Mouse (Mus musculus) adrenal gland, postnatal 36 days (tissue): ENCODE data around the gene Inka2. TPM values are rescaled to one million over a fixed set of nuclear protein-coding genes. Genes with fewer than 3 reads are reported as not detected.

Experiments used
- DNase-seq, 2 experiments: peaks; one replicate each; pipeline ENCODE4 v3.0.0; 2021; ENCODE audit warnings: mixed read lengths in 1 of 2
- total RNA-seq, 2 experiments: library from RNA; stranded (reverse); gene quantifications; 2 replicates each; pipeline ENCODE4 v1.2.3; 2021

The Inka2 gene
- total RNA-seq, 2 experiments from 2014 or later: 1.6 TPM

DNA sequence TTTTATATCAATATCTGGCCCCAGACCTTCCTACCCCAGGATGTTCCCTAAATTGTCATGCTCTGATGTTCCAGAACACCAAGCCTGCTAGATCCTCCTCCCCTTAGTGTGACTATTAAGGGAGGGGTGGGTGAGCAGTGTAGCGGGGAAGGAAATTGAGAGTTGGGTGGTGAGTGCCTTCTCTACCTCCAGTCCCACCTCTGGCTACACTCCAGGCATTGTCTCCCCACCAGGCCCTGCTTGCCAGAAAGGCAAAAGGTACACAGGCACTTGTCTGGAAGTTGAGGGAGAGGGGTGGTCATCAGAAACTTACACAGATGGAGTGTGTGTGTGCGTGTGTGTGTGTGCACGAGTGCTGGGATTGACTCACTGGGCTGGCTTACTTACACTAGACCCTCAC, 18.1 kb downstream of the Inka2 start:
- DNase-seq: no peak

GRCm38 (mm10) chr3:105726037-105726436, 21.6 kb downstream of the Inka2 start:
- peak; percentile 42 to 80 for DNase-seq

- no peak for DNase-seq
These were observed 28.0 kb downstream of the Inka2 start for GRCm38 (mm10) chr3:105732360-105732759.

DNA sequence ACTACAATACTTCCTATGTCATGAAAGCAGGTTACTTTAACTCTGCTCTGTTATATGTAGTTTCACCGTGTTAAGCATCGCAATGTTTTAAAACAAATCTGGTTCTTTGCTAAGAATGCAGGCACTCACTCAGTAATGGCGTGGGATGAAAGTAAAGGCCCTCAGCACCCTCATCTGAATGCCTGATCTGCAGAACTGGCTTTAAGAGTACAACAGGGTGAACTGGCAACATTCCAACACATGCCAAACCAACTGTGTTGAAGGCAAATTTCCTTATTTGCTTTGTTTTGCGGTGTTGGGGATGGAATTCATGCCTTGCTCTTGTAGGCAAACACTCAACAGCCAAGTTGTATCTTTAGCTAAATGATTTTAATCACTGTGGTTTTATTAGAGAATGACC, 29.1 kb downstream of the Inka2 start:
- DNase-seq: no peak

DNA sequence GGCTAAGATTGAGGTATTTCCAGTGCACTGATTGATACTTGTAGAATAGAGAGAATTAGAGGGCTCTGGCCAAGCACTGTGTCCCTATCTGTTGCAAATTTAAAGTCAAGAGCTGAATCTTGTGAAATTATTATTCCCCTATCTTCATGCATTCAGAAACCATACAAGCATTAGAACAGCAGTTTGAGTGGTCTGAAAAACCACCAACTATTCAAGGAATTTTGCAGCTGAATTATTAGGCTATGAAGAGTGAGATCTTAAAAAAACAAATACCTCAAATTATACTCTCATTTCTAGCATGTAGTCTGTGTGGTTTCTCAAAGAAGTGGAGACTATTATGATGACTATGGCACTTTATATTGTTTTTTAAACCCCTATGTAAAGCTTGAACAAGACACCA, 30.9 kb downstream of the Inka2 start:
- no peak for DNase-seq

DNA sequence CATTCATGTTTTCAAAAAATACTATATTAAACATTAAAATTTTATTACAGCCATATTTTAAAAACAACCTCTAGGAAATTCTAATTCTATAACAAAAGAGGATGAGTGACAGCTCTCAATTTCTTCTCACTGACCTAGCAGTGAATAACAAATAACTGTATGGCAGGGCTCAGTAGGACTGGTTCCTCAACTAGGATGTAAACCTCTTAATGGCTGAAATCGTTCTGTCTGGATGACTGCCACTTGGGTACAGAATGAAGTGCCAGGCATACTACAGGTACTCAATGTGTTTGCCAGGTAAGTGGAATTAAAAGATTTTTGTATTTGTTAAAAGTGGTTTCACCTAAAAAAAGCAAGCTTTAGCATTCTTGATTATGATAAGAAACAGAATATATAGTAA, 31.7 kb downstream of the Inka2 start:
- no peak for DNase-seq

- no peak for DNase-seq
These were observed 32.7 kb downstream of the Inka2 start for GRCm38 (mm10) chr3:105737070-105737469.

GRCm38 (mm10) chr3:105737666-105738065, 33.3 kb downstream of the Inka2 start:
- no peak for DNase-seq

DNA sequence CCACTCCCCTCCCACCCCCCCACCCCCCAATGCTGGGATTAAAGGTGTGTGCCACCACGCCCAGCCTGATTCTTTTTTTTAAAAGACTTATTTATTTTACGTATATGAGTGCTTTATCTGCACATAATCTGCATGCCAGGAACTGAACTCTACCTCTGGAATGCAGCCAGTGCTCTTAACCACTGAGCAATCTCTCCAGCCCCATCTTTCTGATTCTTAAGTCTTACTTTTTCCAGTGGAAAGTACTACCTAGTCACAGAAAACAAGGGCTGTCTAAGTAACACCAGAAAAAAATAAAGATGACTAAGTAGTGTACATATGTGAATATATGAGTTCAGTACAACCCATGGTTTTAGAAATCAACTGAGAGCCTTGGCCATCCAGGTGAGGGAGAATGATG, 42.1 kb downstream of the Inka2 start:
- DNase-seq: no peak

DNA sequence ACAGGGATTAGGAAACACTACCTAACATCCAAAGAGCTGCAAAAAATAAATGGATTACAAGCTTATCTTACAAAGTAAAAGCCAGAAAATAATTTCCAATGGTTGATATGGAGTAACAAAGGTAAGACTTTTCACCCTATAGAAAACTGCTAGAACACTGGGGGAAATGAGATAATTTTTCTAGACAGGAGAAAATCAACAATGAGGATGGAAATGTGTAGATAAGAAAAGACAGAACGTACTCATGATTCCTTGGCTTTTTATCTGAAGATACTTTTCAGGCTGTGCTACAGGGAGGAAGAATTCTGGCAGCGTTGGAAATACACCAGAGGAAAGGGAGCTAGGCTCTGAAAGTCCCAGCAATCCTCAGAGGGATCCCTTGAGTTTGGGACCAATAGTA, 46.4 kb downstream of the Inka2 start:
- DNase-seq: no peak

GRCm38 (mm10) chr3:105754184-105754583, 49.8 kb downstream of the Inka2 start:
- DNase-seq: no peak

DNA sequence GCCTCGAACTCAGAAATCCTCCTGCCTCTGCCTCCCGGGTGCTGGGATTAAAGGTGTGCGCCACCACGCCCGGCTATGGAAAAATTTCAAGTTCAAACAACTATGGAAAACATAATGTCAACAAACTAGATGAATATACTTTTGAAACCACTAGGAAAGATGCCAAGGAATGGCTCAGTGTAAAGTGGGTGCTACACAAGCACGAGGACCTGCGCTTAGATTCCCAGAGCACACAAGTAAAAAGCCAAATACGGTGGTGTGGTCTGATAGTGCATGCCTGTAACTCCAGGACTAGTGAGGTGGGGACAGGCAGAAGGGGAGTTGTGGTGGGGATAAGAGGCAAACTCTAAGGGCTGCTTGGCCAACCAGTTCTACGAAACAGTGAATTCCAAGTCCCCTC, 50.7 kb downstream of the Inka2 start:
- no peak for DNase-seq

- DNase-seq: no peak
These were observed 52.1 kb downstream of the Inka2 start for GRCm38 (mm10) chr3:105756505-105756904.

DNA sequence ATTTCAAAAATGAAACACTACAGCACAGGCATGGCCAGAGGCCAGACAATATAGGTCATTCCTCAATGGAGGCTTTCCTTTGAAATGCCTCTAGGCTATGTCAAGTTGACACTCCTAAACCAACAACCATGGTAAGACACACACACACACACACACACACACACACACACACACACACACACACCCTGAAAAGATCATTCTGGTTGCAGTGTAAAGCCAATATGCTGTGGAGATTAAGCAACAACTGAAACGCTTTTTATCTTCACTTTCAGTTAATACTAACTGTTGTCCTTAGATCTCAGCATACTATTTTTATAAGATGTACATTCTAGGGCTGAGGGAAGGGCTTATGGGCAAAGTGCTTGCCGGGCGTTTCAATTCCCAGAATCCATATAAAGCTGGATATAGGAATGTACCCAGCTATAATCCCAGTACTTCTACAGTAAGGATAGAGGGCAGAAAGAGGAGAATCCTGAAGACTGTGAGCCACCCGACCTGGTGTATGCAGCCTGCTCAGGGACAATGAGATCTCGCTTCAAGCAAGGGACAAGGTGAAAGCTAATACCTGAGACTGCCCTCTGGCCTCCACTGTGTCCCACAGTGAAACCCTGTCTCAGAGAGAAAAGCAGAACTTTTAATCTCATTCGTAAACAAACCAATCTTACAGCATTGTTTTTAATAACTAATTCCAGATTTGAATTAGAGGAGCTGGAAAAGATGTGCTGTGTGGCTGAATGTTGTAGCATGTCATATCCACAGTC, 53.1 kb downstream of the Inka2 start:
- no peak for DNase-seq

DNA sequence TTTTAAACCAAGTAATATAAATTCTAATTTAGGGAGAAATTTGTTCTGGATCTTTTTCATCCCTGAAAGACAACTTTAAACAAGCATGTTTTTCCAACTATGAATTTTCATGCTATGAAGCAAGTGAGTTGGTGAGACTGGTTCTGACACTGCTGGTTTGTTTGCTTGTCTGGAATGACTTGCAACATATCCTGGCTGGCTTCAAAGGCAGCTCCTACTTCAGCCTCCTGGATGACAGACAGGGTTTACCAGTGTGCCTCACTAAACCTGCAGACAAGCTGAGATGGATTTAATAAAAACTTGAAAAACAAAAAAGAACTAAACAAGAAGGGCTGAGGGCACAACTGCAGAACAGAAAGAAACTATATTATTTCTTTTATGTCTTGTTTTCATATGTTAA, 53.7 kb downstream of the Inka2 start:
- no peak for DNase-seq

GRCm38 (mm10) chr3:105758658-105759057, 54.3 kb downstream of the Inka2 start:
- DNase-seq: no peak

DNA sequence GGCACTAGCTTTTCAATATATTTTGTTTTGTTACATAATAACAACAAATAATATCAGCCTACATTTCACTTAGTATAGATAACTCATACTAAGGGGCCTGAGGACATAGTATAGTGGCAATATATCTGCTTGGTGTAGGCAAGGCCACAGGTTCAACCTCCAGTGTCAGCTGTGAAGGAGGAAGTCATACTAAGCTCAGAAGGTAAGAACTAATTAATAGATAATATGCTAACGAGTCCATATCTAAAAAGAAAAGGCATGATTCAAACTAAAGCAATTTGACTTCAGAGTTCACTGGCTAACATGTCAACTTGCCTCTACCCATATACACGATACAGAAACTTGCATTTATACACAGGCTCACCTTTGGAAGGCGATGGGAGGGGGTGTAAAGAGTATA, 55.7 kb downstream of the Inka2 start:
- no peak for DNase-seq

- no peak for DNase-seq
These were observed 58.9 kb downstream of the Inka2 start for GRCm38 (mm10) chr3:105763132-105763851.

DNA sequence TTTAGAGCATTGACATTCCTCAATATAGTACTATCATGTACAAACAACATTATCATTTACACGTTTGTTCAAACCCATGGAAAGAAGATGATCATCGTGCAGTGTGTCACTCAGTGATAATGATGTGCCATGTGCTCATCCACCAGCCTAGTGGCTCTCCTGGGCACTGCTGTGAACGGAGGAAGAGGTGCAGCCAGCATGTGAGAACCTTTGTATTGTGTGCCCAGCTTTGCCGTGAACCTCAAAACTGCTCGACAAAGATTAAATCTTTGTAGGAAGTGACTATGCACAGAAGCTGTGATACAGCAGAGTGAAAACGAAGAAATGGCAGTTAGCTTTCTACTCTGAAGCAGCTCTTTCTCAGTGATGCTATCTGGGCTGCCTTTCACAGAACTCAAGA, 64.1 kb downstream of the Inka2 start:
- DNase-seq: no peak

- DNase-seq: no peak
These were observed 65.0 kb downstream of the Inka2 start for GRCm38 (mm10) chr3:105769380-105769779.
